Mouse (Mus musculus) forebrain, embryonic 13.5 days (tissue): Measurements from ENCODE around the gene 2410004B18Rik. TPM values are rescaled to one million over a fixed set of nuclear protein-coding genes. Genes with fewer than 3 reads are reported as not detected.
"Not testable (repeated sequence)": the region's sequence is repeated elsewhere in the genome, so short reads cannot be mapped to it uniquely, and the experiment has no call there.

Source experiments
- ATAC-seq: fragments of 200-750 bp; cut with Nextera tagmentation; 2 replicates; pipeline ENCODE4 v1.8.0; 2017
- H3K27ac ChIP-seq: fragments of 300-500 bp; sonication (generic); 2 replicates; pipeline ENCODE4 v1.5.1; 2015; ENCODE audit warnings: inconsistent platforms, mild to moderate bottlenecking, moderate library complexity
- H3K27me3 ChIP-seq: fragments of 300-500 bp; sonication (generic); 2 replicates; pipeline ENCODE4 v1.6.1; 2015; ENCODE audit warnings: mild to moderate bottlenecking, inconsistent platforms
- H3K36me3 ChIP-seq: fragments of 300-500 bp; sonication (generic); 2 replicates; pipeline ENCODE4 v1.6.1; 2015; ENCODE audit warnings: mild to moderate bottlenecking, inconsistent platforms; ENCODE audit not compliant: poor library complexity, severe bottlenecking
- H3K4me1 ChIP-seq: fragments of 300-500 bp; sonication (generic); 2 replicates; pipeline ENCODE4 v1.6.1; 2015; ENCODE audit warnings: inconsistent platforms
- H3K4me2 ChIP-seq: fragments of 300-500 bp; sonication (generic); 2 replicates; pipeline ENCODE4 v1.6.1; 2015; ENCODE audit warnings: inconsistent platforms, mild to moderate bottlenecking, moderate library complexity
- H3K4me3 ChIP-seq: fragments of 300-500 bp; sonication (generic); 2 replicates; pipeline ENCODE4 v1.5.1; 2015; ENCODE audit warnings: mild to moderate bottlenecking, inconsistent platforms
- H3K9ac ChIP-seq: fragments of 300-500 bp; sonication (generic); 2 replicates; pipeline ENCODE4 v1.6.1; 2015; ENCODE audit warnings: mild to moderate bottlenecking, inconsistent platforms
- H3K9me3 ChIP-seq: fragments of 300-500 bp; sonication (generic); replicated peaks from 2 replicates; pipeline ENCODE4 v1.6.1; 2016; ENCODE audit warnings: inconsistent platforms
- WGBS: fragments of 180-500 bp; shearing (Covaris S2); methylation state at CpG from one replicate; pipeline ENCODE4 v1.1.7; 2015; 5-methylcytosine and 5-hydroxymethylcytosine counted together
- polyA plus RNA-seq: library from polyadenylated mRNA; unstranded; fragments of >200 nt; fragmentation: Nextera tagmentation; extraction: Ambion mirVana; gene quantifications from 2 replicates; pipeline ENCODE4 v1.2.1, GENCODE M21; 2015

The 2410004B18Rik gene
- polyA plus RNA-seq, 1 experiment from 2014 or later, result 62.5 TPM

DNA sequence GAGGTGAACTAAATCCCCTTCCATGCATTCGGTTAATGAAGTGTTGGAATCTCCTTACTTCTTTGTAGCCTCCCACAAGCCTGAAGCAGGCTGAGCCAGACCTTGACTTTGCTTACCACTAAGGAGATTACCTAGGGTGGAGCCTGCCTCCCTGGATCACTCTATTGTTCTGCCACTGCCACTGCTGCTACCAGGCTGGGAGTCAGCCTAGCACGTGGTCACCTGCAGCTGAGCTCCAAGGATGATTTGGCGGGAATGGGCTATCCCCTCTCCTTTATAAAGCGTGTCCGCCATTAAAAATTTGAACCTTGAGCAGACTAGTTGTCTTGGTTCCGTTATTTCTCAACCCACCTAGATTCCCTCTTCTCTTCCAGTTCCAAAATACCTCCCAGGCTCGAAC, 23.9 kb upstream of the 2410004B18Rik start:
- not testable (repeated sequence) for H3K9ac ChIP-seq, H3K4me1 ChIP-seq, ATAC-seq, H3K36me3 ChIP-seq, H3K27me3 ChIP-seq, H3K4me3 ChIP-seq, H3K9me3 ChIP-seq, H3K27ac ChIP-seq, H3K4me2 ChIP-seq
- 62% methylated on average over 7 of the region's 7 CpGs for WGBS

DNA sequence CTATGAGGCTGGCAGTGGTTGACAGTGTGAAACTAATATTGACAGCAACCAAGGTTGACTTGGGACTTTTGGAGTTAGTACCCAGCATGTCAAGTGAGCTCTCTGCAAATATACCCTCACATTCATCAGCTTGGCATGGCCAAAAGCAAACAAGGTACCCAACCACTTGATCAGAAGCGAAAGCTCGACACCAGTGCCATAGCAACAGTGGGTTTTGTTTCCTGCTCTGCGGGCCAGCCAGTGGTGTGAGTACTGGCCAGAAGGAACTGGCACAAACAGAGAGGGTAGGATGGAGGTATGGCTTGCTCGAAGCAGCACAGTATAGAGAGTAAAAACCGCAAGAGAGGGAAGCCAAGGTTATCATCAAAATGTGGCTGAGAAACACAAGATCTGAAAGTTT, 21.4 kb upstream of the 2410004B18Rik start:
- WGBS, result 87% methylated on average over 5 of the region's 5 CpGs
- H3K9me3 ChIP-seq, result no peaks in the 10 kb centered on the region
- H3K27me3 ChIP-seq, result no peaks in the 10 kb centered on the region
- H3K4me2 ChIP-seq, result no peak overlapping the region
- no peaks in the 10 kb centered on the region for H3K4me1 ChIP-seq
- no peak for ATAC-seq
- no peak overlapping the region for H3K4me3 ChIP-seq
- H3K36me3 ChIP-seq, result no peaks in the 10 kb centered on the region
- no peak overlapping the region for H3K9ac ChIP-seq
- H3K27ac ChIP-seq, result no peak overlapping the region

- WGBS, result 89% methylated on average over 4 of the region's 4 CpGs
- no peak overlapping the region for H3K27ac ChIP-seq
These were observed 21.0 kb upstream of the 2410004B18Rik start for GRCm38 (mm10) chr3:145916826-145917225.

GRCm38 (mm10) chr3:145922019-145922854, 15.6 kb upstream of the 2410004B18Rik start, which contains the start of gene Bcl10:
Bcl10 (plus strand) TSS chr3:145922804.
- WGBS, result 34% methylated on average over 11 of the region's 11 CpGs
- Histone ChIP-seq H3K36me3 (no peaks in the 10 kb centered on the region), H3K4me1 (peaks cover 19% of the 10 kb centered on the region), H3K9ac (peak within 1 kb of the TSS; percentile 40; the same call in 1 of the 2 replicates), H3K9me3 (no peaks in the 10 kb centered on the region), H3K27ac (no peak within 1 kb of the TSS), H3K4me3 (peak within 1 kb of the TSS; percentile 86), H3K4me2 (peak within 1 kb of the TSS; percentile 75), H3K27me3 (peaks cover 3% of the 10 kb centered on the region; the same call in 1 of the 2 replicates)
- ATAC-seq, result no peak

More at GRCm38 (mm10) chr3:145916826-145917225, 21.0 kb upstream of the 2410004B18Rik start:
- H3K4me3 ChIP-seq, result no peak overlapping the region
- no peak for ATAC-seq
- no peaks in the 10 kb centered on the region for H3K4me1 ChIP-seq
- H3K36me3 ChIP-seq, result no peaks in the 10 kb centered on the region
- no peaks in the 10 kb centered on the region for H3K9me3 ChIP-seq
- no peaks in the 10 kb centered on the region for H3K27me3 ChIP-seq
- H3K9ac ChIP-seq, result no peak overlapping the region
- H3K4me2 ChIP-seq, result no peak overlapping the region

GRCm38 (mm10) chr3:145922971-145923370, 14.8 kb upstream of the 2410004B18Rik start:
- Histone ChIP-seq H3K9me3 (no peaks in the 10 kb centered on the region), H3K4me3 (no peak overlapping the region), H3K4me1 (peaks cover 19% of the 10 kb centered on the region), H3K36me3 (peaks cover 5% of the 10 kb centered on the region), H3K27ac (no peak overlapping the region), H3K27me3 (peaks cover 3% of the 10 kb centered on the region; the same call in 1 of the 2 replicates), H3K9ac (no peak overlapping the region), H3K4me2 (no peak overlapping the region)
- 85% methylated on average over 3 of the region's 3 CpGs for WGBS
- no peak for ATAC-seq

- H3K27ac ChIP-seq, result peak overlapping the region; percentile 93
- H3K4me2 ChIP-seq, result peak overlapping the region; percentile 75
- WGBS, result under 1% methylated on average over 58 of the region's 58 CpGs
- peaks cover 8% of the 10 kb centered on the region for H3K36me3 ChIP-seq
- peaks cover 3% of the 10 kb centered on the region; the same call in 1 of the 2 replicates for H3K27me3 ChIP-seq
- H3K4me3 ChIP-seq, result peak overlapping the region; percentile 86
- H3K9ac ChIP-seq, result peak overlapping the region; percentile 87
- ATAC-seq, result peak; percentile 100
- H3K4me1 ChIP-seq, result peaks cover 19% of the 10 kb centered on the region
- H3K9me3 ChIP-seq, result no peaks in the 10 kb centered on the region
These were observed 13.8 kb upstream of the 2410004B18Rik start for GRCm38 (mm10) chr3:145923874-145924577.

- WGBS, result 4% methylated on average over 39 of the region's 39 CpGs
- Histone ChIP-seq H3K4me1 (peaks cover 19% of the 10 kb centered on the region), H3K27me3 (peaks cover 3% of the 10 kb centered on the region; the same call in 1 of the 2 replicates), H3K27ac (peak overlapping the region; percentile 93), H3K36me3 (peaks cover 8% of the 10 kb centered on the region), H3K4me2 (peak overlapping the region; percentile 75), H3K9me3 (no peaks in the 10 kb centered on the region), H3K4me3 (peak overlapping the region; percentile 86), H3K9ac (peak overlapping the region; percentile 87)
- no peak; the same call in 1 of the 2 replicates for ATAC-seq
These were observed 13.0 kb upstream of the 2410004B18Rik start for GRCm38 (mm10) chr3:145924649-145925337.

GRCm38 (mm10) chr3:145925506-145925905, 12.3 kb upstream of the 2410004B18Rik start:
- Histone ChIP-seq H3K4me3 (peak overlapping the region; percentile 86), H3K27ac (no peak overlapping the region), H3K36me3 (peaks cover 9% of the 10 kb centered on the region), H3K9ac (peak overlapping the region; percentile 87), H3K9me3 (no peaks in the 10 kb centered on the region), H3K4me1 (peaks cover 19% of the 10 kb centered on the region), H3K4me2 (peak overlapping the region; percentile 75), H3K27me3 (peaks cover 3% of the 10 kb centered on the region; the same call in 1 of the 2 replicates)
- 73% methylated on average over 5 of the region's 5 CpGs for WGBS
- ATAC-seq, result no peak

- no peak for ATAC-seq
- Histone ChIP-seq H3K36me3 (peaks cover 46% of the 10 kb centered on the region), H3K4me3 (no peak overlapping the region), H3K4me1 (peaks cover 18% of the 10 kb centered on the region), H3K27me3 (no peaks in the 10 kb centered on the region), H3K4me2 (no peak overlapping the region), H3K9ac (no peak overlapping the region), H3K27ac (no peak overlapping the region), H3K9me3 (no peaks in the 10 kb centered on the region)
- 79% methylated on average over 7 of the region's 7 CpGs for WGBS
These were observed 8.1 kb upstream of the 2410004B18Rik start for GRCm38 (mm10) chr3:145929525-145930400.

DNA sequence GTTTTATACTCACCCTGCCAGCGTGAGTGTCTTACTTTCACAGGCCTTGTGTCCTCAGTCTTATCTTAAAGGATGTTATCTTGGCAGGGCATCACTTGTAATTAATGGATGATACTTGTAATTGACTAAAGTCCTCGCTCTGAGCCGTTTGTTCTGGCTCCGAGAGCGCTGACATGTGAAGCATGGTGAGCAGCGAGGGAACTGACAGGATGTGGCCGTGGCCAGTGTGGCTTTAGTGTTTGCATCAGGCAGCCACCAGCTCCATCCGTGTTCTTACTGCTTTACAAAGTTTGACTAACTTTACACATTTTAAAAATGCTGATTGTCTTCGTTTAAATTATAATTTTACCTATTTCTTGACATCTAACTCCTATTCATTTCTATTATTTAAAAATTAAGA, 4.0 kb upstream of the 2410004B18Rik start:
- no peak overlapping the region for H3K4me3 ChIP-seq
- peaks cover 7% of the 10 kb centered on the region for H3K4me1 ChIP-seq
- no peak overlapping the region for H3K4me2 ChIP-seq
- H3K9me3 ChIP-seq, result no peaks in the 10 kb centered on the region
- H3K27me3 ChIP-seq, result no peaks in the 10 kb centered on the region
- no peak overlapping the region for H3K9ac ChIP-seq
- H3K36me3 ChIP-seq, result peaks cover 40% of the 10 kb centered on the region
- WGBS, result 88% methylated on average over 9 of the region's 9 CpGs
- no peak for ATAC-seq
- H3K27ac ChIP-seq, result no peak overlapping the region
